Mouse (Mus musculus) heart, postnatal 0 days (tissue): ENCODE measurements around the gene Hspa5.

Source experiments
- CTCF ChIP-seq: IDR thresholded peaks from 2 replicates; pipeline ENCODE4 v1.5.1; 2016; ENCODE audit warnings: antibody characterized with exemption, control low read depth, low read depth
- EP300 ChIP-seq: IDR thresholded peaks from 2 replicates; pipeline ENCODE4 v1.6.1; 2016; ENCODE audit warnings: antibody characterized with exemption, low read depth

- TF ChIP-seq CTCF (no peak), EP300 (no peak)
These were observed 11.6 kb downstream of the Hspa5 start for GRCm38 (mm10) chr2:34783064-34784020.
